Mouse (Mus musculus) small intestine, adult 2 months (tissue): ENCODE measurements around the gene Padi6. TPM values are rescaled to one million over a fixed set of nuclear protein-coding genes. Genes with fewer than 3 reads are reported as not detected.

Source experiments
- H3K27ac ChIP-seq: fragments of 200-500 bp; 2 replicates; pipeline ENCODE4 v1.5.1; 2012; ENCODE audit warnings: low read depth, low read length, control low read depth, inconsistent platforms; ENCODE audit not compliant: insufficient read depth
- H3K27me3 ChIP-seq: fragments of 200-500 bp; 2 replicates; pipeline ENCODE4 v1.6.1; 2012; ENCODE audit warnings: mild to moderate bottlenecking, moderate library complexity, low read length, inconsistent platforms; ENCODE audit not compliant: control insufficient read depth, insufficient read depth
- H3K36me3 ChIP-seq: fragments of 200-500 bp; 2 replicates; pipeline ENCODE4 v1.6.1; 2012; ENCODE audit warnings: mild to moderate bottlenecking, low read length, control low read depth, inconsistent platforms; ENCODE audit not compliant: control insufficient read depth, insufficient read depth
- H3K4me1 ChIP-seq: fragments of 200-500 bp; 2 replicates; pipeline ENCODE4 v1.6.1; 2012; ENCODE audit warnings: low read length, inconsistent platforms, mixed read lengths; ENCODE audit not compliant: control insufficient read depth, insufficient read depth, insufficient read length
- H3K4me3 ChIP-seq: fragments of 200-500 bp; 2 replicates; pipeline ENCODE4 v1.5.1; 2012; ENCODE audit warnings: low read depth, mild to moderate bottlenecking, control low read depth, inconsistent platforms, low read length, moderate library complexity
- CTCF ChIP-seq: fragments of 200-500 bp; IDR thresholded peaks from 2 replicates; pipeline ENCODE4 v1.5.1; 2012; ENCODE audit warnings: low read depth, mild to moderate bottlenecking, control low read depth, inconsistent platforms, low read length, moderate library complexity, mixed read lengths; ENCODE audit not compliant: insufficient replicate concordance, insufficient read length; ENCODE audit errors: extremely low read depth
- POLR2A ChIP-seq: fragments of 200-500 bp; IDR thresholded peaks from 2 replicates; pipeline ENCODE4 v1.6.1; 2012; ENCODE audit warnings: low read depth, mild to moderate bottlenecking, control low read depth, inconsistent platforms, low read length, moderate library complexity
- WGBS: fragments of 180-500 bp; shearing (Covaris S2); methylation state at CpG from one replicate; pipeline ENCODE4 v1.1.7; 2018; 5-methylcytosine and 5-hydroxymethylcytosine counted together
- polyA plus RNA-seq: library from polyadenylated mRNA; depleted of rRNA; stranded (reverse); fragments of >200 nt; gene quantifications from 2 replicates; pipeline ENCODE4 v1.2.3, GENCODE M21; 2012

The Padi6 gene
- polyA plus RNA-seq, 1 experiment, result not detected

DNA sequence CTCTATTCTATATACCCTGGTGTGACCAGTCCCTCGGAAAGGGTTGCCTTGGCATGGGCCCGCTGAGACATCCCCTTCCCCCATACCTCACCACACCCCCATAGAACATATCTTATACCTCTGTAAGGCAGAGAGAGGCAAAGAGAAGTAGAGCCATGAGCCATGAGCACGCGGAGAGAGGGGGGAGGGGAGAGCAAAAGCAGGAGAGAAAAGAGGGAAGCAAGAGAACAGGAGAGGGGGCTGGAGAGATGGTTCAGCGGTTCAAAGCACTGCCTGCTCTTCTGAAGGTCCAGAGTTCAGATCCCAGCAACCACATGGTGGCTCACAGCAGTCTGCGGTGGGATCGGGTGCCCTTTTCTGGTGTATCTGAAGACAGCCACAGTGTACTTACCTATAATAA, 51.0 kb downstream of the Padi6 start:
- no peaks in the 10 kb centered on the region for H3K36me3 ChIP-seq
- no peaks in the 10 kb centered on the region for H3K27me3 ChIP-seq
- TF ChIP-seq CTCF (no peak), POLR2A (no peak)
- no peak overlapping the region for H3K27ac ChIP-seq
- WGBS, result 72% methylated on average over 7 of the region's 7 CpGs
- no peak overlapping the region for H3K4me3 ChIP-seq
- H3K4me1 ChIP-seq, result no peaks in the 10 kb centered on the region

DNA sequence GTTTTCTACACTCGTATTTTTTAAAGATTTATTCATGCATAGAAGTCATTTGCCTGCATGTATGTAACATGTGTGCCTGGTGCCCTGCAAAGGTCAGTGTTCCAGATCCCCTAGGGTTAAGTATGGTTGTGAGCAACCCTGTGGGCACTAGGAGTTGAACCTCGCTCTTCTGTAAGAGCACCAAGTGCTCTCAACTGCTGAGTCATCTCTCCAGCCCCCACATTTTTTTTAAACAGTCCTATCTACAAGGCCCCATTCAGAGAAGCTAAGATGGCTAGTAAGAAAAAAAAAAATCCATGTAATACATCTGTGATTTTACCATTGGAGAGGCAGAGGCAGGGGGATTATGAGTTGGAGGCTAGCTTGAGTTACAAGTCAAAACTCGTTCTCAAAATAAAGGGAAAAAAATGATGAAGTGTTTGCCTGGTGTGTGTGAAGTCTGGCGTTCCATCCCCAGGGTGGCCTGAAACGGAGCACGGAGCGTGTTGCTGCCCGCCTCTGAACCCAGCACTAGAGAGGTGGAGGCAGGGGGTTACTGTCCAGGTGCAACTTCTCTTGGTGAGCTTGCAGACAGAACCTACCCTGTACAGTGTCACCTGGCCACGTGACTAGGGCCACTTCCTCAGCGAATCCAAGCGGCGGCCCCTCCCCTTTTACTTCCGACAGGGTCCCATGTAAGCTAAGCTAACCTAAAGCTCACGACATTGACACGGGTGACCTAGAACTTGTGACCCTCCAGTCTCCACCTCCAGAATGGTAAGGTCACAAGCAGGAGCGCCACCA, 52.4 kb downstream of the Padi6 start:
- no peaks in the 10 kb centered on the region for H3K27me3 ChIP-seq
- TF ChIP-seq POLR2A (no peak), CTCF (no peak)
- no peaks in the 10 kb centered on the region for H3K4me1 ChIP-seq
- H3K27ac ChIP-seq, result no peak overlapping the region
- no peaks in the 10 kb centered on the region for H3K36me3 ChIP-seq
- no peak overlapping the region for H3K4me3 ChIP-seq
- WGBS, result 63% methylated on average over 16 of the region's 16 CpGs

DNA sequence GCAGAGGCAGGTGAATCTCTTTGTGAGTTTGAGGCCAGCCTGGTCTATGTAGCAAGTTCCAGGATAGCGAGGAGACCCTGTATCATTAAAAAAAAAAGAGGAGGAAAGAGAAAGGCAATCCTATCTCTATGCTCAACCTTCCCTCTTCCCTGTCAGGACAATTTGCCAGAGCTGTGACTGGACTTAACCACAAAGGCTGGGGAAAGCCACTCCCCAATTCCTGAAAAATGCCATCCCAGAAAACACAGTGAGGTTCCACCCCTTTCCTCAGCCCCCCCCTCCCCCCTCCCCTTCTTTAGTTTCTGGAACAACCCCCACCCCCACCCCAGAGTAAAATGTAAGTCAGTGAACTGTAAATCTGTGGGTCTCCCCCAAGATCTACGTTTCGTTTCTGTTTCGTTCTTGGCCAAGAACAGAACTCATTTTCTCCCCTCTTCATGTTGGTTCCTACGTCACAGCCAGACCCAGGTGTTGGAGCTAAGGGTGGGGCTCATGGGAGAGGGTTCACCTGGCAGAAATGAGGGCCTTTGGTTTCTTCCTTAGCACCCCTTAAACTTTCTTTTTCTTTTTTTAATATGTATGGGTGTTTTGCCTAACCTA, 53.5 kb downstream of the Padi6 start:
- H3K36me3 ChIP-seq, result no peaks in the 10 kb centered on the region
- TF ChIP-seq CTCF, result no peak
- no peak for TF ChIP-seq POLR2A
- no peak overlapping the region for H3K4me3 ChIP-seq
- 64% methylated on average over 5 of the region's 5 CpGs for WGBS
- H3K27me3 ChIP-seq, result no peaks in the 10 kb centered on the region
- H3K27ac ChIP-seq, result no peak overlapping the region
- H3K4me1 ChIP-seq, result no peaks in the 10 kb centered on the region

DNA sequence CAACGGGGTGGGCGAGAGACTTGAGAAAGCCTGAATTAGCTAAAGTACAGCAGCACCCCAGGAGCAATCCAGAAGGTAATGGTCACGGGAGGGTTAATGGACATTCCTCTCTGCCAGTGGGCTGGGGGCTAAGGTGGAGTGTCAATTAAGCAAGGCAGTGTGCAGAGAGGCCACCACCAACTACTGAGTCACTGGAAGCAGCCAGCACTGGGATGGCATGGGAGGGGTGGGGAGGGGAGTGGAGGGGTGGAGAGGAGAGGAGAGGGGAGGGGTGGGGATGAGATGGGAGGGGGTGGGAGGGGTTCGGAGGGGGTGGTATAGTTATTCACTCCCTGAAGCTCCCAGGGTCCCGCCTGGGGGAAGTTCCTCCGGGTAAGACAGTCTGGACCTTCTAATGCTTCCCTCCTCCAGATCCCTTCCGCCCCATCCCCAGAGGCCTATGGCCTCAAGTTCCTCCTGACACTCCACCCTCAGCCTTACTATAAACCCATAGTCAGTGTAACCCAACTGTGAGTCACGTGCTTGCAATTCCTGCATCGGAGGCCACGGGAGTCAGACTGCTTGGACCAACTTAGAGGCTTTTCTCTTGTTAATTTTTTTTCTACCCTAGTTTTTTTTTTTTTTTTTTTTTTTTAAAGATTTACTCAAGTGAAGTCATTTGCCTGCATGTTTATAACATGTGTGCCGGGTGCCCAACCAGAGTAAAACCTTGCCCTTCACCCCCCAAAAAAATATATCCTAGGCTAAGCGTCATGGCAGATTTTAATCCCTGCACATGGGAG, 54.2 kb downstream of the Padi6 start:
- TF ChIP-seq CTCF, result no peak
- no peaks in the 10 kb centered on the region for H3K36me3 ChIP-seq
- no peaks in the 10 kb centered on the region for H3K27me3 ChIP-seq
- no peak overlapping the region for H3K4me3 ChIP-seq
- WGBS, result 67% methylated on average over 11 of the region's 12 CpGs
- no peaks in the 10 kb centered on the region for H3K4me1 ChIP-seq
- no peak overlapping the region for H3K27ac ChIP-seq

DNA sequence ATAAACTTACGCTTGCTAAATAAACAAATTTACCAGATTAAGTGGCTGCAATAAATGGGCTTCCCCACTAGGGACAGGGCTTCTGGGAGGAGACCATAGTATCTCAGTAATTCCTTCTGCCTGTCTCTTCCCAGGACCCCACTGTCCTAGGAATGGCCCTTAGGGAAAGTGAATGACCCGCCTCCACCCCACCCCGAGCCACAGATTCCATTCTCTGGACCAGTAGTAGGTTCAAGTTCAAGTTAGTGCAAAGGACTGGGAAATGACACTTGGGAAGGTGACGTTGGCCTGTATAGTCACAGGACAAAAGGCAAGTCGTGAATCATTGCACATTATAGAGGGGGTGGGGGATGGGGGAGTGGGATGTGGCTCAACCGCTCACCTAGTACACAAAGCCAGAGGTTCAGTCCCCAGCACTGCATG, 57.6 kb downstream of the Padi6 start:
- no peak overlapping the region for H3K27ac ChIP-seq
- H3K36me3 ChIP-seq, result no peaks in the 10 kb centered on the region
- 46% methylated on average over 6 of the region's 6 CpGs for WGBS
- TF ChIP-seq CTCF (no peak), POLR2A (no peak)
- no peaks in the 10 kb centered on the region for H3K27me3 ChIP-seq
- no peak overlapping the region for H3K4me3 ChIP-seq
- no peaks in the 10 kb centered on the region for H3K4me1 ChIP-seq

DNA sequence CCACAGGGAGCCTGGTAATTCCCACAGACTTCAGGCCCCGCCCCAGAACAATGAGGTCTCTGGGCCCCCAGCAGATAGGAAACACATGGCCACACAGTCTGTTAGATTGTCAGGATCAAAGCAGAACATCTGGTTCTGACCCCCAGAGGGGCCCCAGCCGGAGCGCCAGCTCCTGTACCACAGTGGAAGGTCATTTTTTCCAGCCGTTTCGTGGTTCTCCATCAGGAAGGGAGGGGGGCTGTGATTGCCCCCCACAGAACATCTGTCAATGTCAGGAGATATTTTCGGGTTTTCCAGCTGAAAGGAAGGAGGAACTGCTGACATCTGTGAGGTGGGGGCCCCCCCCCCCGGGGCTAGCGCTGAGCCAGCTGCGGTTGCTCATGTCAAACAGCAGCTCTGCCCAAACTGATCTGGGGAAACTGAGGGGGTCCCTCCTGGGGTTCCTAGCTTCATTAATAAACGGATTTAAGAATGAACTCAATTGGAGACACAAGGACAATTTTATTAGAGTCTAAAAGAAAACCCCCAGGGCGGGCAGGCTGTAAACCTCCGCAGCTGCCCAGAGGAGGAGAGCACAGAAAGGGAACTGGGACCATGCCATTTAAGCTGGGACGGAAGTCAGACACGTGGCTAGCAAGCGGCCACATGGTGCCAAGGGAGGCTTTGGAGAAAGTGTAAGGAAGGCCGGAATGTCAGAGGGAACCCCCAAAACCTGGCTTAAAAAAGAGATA, 58.1 kb downstream of the Padi6 start:
- 7% methylated on average over 16 of the region's 16 CpGs for WGBS
- Histone ChIP-seq H3K27me3 (no peaks in the 10 kb centered on the region), H3K27ac (no peak overlapping the region), H3K4me3 (no peak overlapping the region), H3K4me1 (no peaks in the 10 kb centered on the region), H3K36me3 (no peaks in the 10 kb centered on the region)
- TF ChIP-seq CTCF (no peak), POLR2A (no peak)
